Mouse (Mus musculus) mesoderm, embryonic 11.5 days (tissue): ENCODE measurements around the gene Olfr1215.
"Not testable (repeated sequence)": the region's sequence is repeated elsewhere in the genome, so short reads cannot be mapped to it uniquely, and the experiment has no call there.

Experiments
- DNase-seq: peaks from one replicate; pipeline ENCODE4 v3.0.0-alpha.2; 2012; ENCODE audit warnings: low read depth, low spot score

Gene Olfr1215

DNA sequence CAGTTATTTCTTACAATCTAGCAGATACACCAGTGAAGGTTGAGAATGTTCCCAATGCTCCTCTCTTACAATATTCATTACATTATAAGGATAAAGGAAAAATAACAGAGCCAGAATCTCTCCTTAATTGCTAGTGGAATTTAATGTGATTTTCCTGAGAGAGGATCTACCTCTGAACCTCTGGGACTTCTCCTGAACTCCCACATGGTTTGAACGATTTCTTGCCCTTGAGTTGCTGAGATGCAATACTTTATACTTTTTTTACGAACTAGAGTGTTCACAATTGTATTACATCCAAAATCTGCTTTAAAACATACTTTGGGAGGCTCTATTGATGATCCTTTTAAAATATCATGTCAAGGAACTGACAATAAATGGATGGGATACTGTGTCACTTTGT is at the start of gene Olfr1215:
Gene Olfr1215, minus strand, starts transcription at position 101 of the 400 bp plus-strand sequence.
- no peak for DNase-seq

DNA sequence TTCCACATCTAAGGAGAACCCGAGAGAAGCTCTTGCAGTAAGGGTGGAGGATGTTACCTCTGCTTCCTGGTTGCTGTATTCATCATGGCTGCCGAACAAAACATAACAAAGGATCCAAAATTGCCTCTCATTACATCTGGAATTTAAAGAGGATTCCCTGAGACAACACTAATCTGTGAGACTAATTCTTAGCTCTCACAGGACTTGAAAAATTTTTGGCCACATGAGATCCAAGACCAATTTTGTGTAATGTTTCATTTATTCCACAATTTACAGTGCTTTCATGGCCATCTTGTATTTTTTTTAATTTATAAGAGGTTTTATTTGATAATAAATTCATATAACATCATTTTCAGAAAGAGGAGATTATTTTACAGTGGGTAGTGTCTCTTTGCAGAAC is 25.2 kb upstream of the Olfr1215 start, which contains the start of gene Olfr1217:
Gene Olfr1217, minus strand, starts transcription at position 101 of the 400 bp plus-strand sequence.
- no peak for DNase-seq

DNA sequence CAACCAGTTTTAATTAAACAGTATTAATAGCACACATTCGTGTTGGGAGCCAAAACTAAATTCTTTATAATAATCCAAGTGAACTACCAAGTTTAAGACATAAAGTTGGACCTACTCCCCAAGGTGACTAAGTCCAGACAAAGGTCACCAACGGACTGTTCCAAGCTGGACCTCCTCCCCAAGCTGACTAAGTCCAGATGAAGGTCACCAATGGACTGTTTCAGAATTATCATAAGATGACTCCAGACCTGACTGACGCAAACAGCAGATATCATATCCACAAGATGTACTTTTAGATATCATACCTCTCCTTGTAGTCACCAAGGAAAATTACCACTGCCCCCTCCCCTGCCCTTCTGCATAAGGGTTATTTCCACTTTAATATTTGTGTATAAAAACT is 14.7 kb upstream of the Olfr1215 start:
- not testable (repeated sequence) for DNase-seq

DNA sequence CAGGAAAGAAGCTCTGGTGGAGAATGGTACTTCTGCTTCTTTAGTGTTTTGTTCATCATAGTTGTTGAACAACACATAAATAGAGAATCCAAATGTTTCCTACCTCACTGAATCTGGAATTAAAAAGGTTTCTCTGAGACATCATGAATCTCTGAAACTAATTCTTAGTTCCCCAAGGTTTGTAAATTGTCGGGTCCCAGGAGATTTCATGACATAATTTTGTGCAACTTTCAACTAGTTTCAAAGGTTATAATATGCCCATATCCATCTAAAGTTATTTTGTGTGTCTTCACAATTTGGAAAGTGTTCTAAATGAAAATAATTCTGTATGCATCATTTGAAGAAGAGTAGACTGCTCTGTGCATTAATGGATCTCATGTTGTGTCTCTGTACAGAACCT is 11.5 kb upstream of the Olfr1215 start, which contains the start of gene Olfr1216:
Gene Olfr1216, minus strand, starts transcription at position 101 of the 400 bp plus-strand sequence.
- no peak for DNase-seq

DNA sequence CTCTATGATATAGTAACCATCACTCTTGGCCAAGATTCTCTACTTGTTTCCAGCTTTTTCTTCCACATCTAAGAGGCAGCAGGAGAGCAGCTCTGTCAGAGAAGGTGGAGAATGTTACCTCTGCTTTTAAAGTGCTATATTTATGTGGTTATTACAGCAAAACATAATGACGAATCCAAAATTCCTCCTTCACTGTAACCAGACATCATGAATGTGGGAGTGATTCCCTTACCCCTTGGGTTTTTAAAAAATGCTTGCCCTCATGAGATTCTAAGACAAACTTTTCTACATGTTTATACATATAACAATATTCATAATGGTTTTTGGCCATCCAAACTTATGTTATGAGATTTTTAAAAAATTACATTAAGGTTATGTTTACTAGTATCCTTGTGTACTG is 14.2 kb downstream of the Olfr1215 start, which contains the start of gene Olfr1214:
Gene Olfr1214, minus strand, starts transcription at position 101 of the 400 bp plus-strand sequence.
- no peak for DNase-seq

DNA sequence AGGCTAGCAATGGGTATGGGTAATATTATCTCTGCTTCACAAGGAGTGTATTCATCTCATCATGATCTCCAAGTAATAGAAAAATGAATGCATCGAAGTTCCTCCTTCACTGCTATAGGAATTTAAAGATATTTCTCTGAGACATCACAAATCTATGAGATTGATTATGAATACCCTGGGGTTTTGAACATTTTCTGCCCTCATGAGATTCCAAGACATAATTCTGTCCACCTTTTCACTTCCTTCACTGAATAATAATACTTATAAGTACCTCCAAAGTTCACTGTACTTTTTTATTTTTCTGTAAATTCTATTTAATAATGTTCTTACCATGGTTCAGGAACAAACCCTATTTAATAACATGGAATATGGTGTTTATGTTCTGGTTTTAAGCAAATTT is 26.6 kb downstream of the Olfr1215 start, which contains the start of gene Gm13762:
Gene Gm13762, minus strand, starts transcription at position 101 of the 400 bp plus-strand sequence.
- DNase-seq, result no peak

DNA sequence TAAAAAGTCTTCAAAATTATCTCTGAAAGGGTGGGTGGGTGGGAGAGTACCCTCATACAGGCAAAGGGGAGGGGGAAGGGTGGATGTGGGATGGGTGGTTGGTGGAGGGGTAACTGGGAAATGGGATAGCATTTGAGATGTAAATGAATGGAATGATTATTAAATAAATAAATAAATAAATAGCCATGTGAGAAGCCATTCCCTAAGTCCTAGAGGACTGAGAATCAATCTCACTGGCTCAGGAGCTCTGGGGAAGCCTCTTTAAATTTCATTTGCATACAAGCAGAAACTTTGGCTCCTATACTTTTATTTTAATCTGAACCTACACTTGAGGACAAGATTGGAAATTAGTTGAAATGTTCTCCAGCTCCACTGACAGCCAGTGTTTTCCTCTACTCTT is 53.1 kb downstream of the Olfr1215 start, which contains the start of gene Olfr1212:
Gene Olfr1212, plus strand, starts transcription at position 301 of the 400 bp plus-strand sequence.
- DNase-seq, result no peak
